16 mouse cellular contexts compared by ENCODE assay signal in the genomic region with DNA sequence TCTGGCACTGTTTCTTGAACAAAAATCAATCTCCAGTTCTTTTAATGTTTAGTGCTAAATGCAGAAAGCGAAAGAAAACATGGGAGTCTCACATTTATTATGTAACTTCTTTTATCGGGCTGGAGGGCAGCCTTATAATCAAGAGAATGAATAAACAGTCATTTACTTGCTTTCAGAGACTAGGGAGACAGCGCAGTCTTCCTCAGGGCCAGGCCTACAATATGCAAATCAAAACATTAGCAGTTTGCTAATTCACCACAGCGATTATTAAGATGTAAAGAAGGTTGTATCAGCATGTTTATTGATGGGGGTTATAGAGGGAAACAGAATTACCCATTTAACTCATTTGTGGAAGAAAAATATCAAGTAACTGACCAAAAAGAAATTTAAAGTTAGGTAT.
DNase-seq lines count a peak whose midpoint lies in the region; ATAC-seq and TF ChIP-seq lines count a peak whose summit lies in the region.
"Had no signal": no experiment of that assay in that cellular context is flagged by ENCODE, and none has a peak within 500 bp of the region (broad histone marks: within the 10 kb centered on the region; RNA-seq: fewer than 3 reads in every experiment).

No protein-coding gene starts in this region.

- peak; percentile 22 for DNase-seq in forebrain, embryonic 14.5 days (ENCODE audit: low spot score)
- no peak for DNase-seq in forebrain, postnatal 0 days
- peak; percentile 51 for DNase-seq in brain, embryonic 14.5 days (ENCODE audit: low read depth)
- DNase-seq: adrenal gland, adult 2 months; adrenal gland, postnatal 10 days; adrenal gland, postnatal 25 days; cerebellum, adult 11-12 months; cerebellum, adult 2 months; cerebellum, adult 9-10 months; cerebellum, postnatal 10 days; cerebellum, postnatal 25 days had no signal

- TF ChIP-seq POLR2A in brain, embryonic 14.5 days (IDR thresholded peaks at IDR 0.05; ENCODE audit: borderline replicate concordance, extremely low read depth, insufficient read depth, insufficient read length, poor library complexity, severe bottlenecking): no peak

- H3K4me2 ChIP-seq in forebrain, embryonic 14.5 days (ENCODE audit: low read length): no peak overlapping the region
- H3K4me2 ChIP-seq in forebrain, embryonic 12.5 days: no peak overlapping the region
- H3K4me2 ChIP-seq in forebrain, embryonic 16.5 days (ENCODE audit: low read length): no peak overlapping the region
- H3K4me2 ChIP-seq in forebrain, postnatal 0 days (ENCODE audit: low read depth): no peak overlapping the region
- H3K4me2 ChIP-seq: embryonic facial prominence, embryonic 12.5 days had no signal

- WGBS in forebrain, embryonic 14.5 days: 29% methylated on average over 4 of the region's 4 CpGs
- WGBS in forebrain, embryonic 12.5 days: 39% methylated on average over 4 of the region's 4 CpGs
- WGBS in forebrain, embryonic 16.5 days: 20% methylated on average over 4 of the region's 4 CpGs
- 19% methylated on average over 4 of the region's 4 CpGs for WGBS in forebrain, postnatal 0 days

- no peak for TF ChIP-seq CTCF in forebrain, postnatal 0 days (IDR thresholded peaks at IDR 0.05; ENCODE audit: low read depth)
- TF ChIP-seq CTCF in brain, embryonic 14.5 days (IDR thresholded peaks at IDR 0.05; ENCODE audit: borderline replicate concordance, extremely low read depth, insufficient read depth, insufficient read length): no peak

- no peaks in the 10 kb centered on the region for H3K36me3 ChIP-seq in forebrain, embryonic 14.5 days (ENCODE audit: control insufficient read depth, insufficient read depth, low read length)
- no peaks in the 10 kb centered on the region for H3K36me3 ChIP-seq in forebrain, embryonic 12.5 days (replicated peaks)
- no peaks in the 10 kb centered on the region for H3K36me3 ChIP-seq in forebrain, embryonic 16.5 days (ENCODE audit: control insufficient read depth, insufficient read depth)
- H3K36me3 ChIP-seq in forebrain, postnatal 0 days (ENCODE audit: insufficient read depth): no peaks in the 10 kb centered on the region
- H3K36me3 ChIP-seq: embryonic facial prominence, embryonic 10.5 days; embryonic facial prominence, embryonic 12.5 days had no signal

- ATAC-seq in forebrain, embryonic 14.5 days: peak; percentile 55; the same call in 1 of the 2 replicates
- ATAC-seq in forebrain, embryonic 12.5 days (ENCODE audit: low FRiP score): no peak
- 0 out of 2 replicates have a peak, but pooled peaks have one; percentile 55 for ATAC-seq in forebrain, embryonic 16.5 days
- ATAC-seq in forebrain, postnatal 0 days: no peak
- no peak for ATAC-seq in frontal cortex, adult (ENCODE audit: low TSS enrichment)

- H3K9ac ChIP-seq in forebrain, embryonic 14.5 days (ENCODE audit: low read length): no peak overlapping the region
- no peak overlapping the region for H3K9ac ChIP-seq in forebrain, embryonic 12.5 days
- H3K9ac ChIP-seq in forebrain, embryonic 16.5 days (replicated peaks; ENCODE audit: low read depth, low read length): no peak overlapping the region
- H3K9ac ChIP-seq in forebrain, postnatal 0 days: no peak overlapping the region
- H3K9ac ChIP-seq: embryonic facial prominence, embryonic 12.5 days had no signal

- H3K4me1 ChIP-seq in forebrain, embryonic 14.5 days (ENCODE audit: control insufficient read depth, insufficient read depth, low read length): no peaks in the 10 kb centered on the region; the same call in 1 of the 2 replicates
- no peaks in the 10 kb centered on the region for H3K4me1 ChIP-seq in forebrain, embryonic 12.5 days
- H3K4me1 ChIP-seq in forebrain, embryonic 16.5 days (replicated peaks; ENCODE audit: control insufficient read depth, insufficient read depth, low read length): no peaks in the 10 kb centered on the region
- H3K4me1 ChIP-seq in forebrain, postnatal 0 days (ENCODE audit: insufficient read depth): no peaks in the 10 kb centered on the region
- H3K4me1 ChIP-seq: embryonic facial prominence, embryonic 10.5 days; embryonic facial prominence, embryonic 12.5 days had no signal

- no peaks in the 10 kb centered on the region for H3K27me3 ChIP-seq in forebrain, embryonic 14.5 days (replicated peaks; ENCODE audit: control insufficient read depth, insufficient read depth, low read length)
- no peaks in the 10 kb centered on the region for H3K27me3 ChIP-seq in forebrain, embryonic 12.5 days
- H3K27me3 ChIP-seq in forebrain, embryonic 16.5 days (replicated peaks; ENCODE audit: control insufficient read depth, insufficient read depth, low read length): no peaks in the 10 kb centered on the region
- no peaks in the 10 kb centered on the region for H3K27me3 ChIP-seq in forebrain, postnatal 0 days (ENCODE audit: insufficient read depth, low read length)
- H3K27me3 ChIP-seq: embryonic facial prominence, embryonic 12.5 days had no signal

- no peaks in the 10 kb centered on the region for H3K9me3 ChIP-seq in forebrain, embryonic 14.5 days (replicated peaks; ENCODE audit: control insufficient read depth, low read length)
- H3K9me3 ChIP-seq in forebrain, embryonic 12.5 days: no peaks in the 10 kb centered on the region
- H3K9me3 ChIP-seq in forebrain, embryonic 16.5 days (ENCODE audit: control insufficient read depth, low read length): no peaks in the 10 kb centered on the region
- no peaks in the 10 kb centered on the region for H3K9me3 ChIP-seq in forebrain, postnatal 0 days (ENCODE audit: low read length)
- H3K9me3 ChIP-seq: embryonic facial prominence, embryonic 10.5 days; embryonic facial prominence, embryonic 12.5 days had no signal

- H3K27ac ChIP-seq in forebrain, embryonic 14.5 days (ENCODE audit: low read depth, low read length): no peak overlapping the region
- no peak overlapping the region for H3K27ac ChIP-seq in forebrain, embryonic 12.5 days
- H3K27ac ChIP-seq in forebrain, embryonic 16.5 days (ENCODE audit: low read length): no peak overlapping the region
- no peak overlapping the region for H3K27ac ChIP-seq in forebrain, postnatal 0 days (ENCODE audit: low read depth, low read length)
- H3K27ac ChIP-seq: embryonic facial prominence, embryonic 10.5 days; embryonic facial prominence, embryonic 12.5 days had no signal

- no peak overlapping the region for H3K4me3 ChIP-seq in forebrain, embryonic 14.5 days (ENCODE audit: low read depth, low read length)
- H3K4me3 ChIP-seq in forebrain, embryonic 12.5 days (replicated peaks): no peak overlapping the region
- no peak overlapping the region for H3K4me3 ChIP-seq in forebrain, embryonic 16.5 days (replicated peaks; ENCODE audit: low read length)
- H3K4me3 ChIP-seq in forebrain, postnatal 0 days (ENCODE audit: low read depth, low read length): no peak overlapping the region
- H3K4me3 ChIP-seq: embryonic facial prominence, embryonic 10.5 days; embryonic facial prominence, embryonic 12.5 days had no signal

Comparison
In these comparisons a context has a peak if more than half of its experiments do, and no peak if none do; other contexts are left out.
1. ATAC-seq: peak in forebrain, embryonic 14.5 days (single experiment) and forebrain, embryonic 16.5 days (single experiment); none in forebrain, embryonic 12.5 days (single experiment), forebrain, postnatal 0 days (single experiment) and frontal cortex, adult (single experiment).